Mouse (Mus musculus) retina, postnatal 1 day (tissue): Measurements from ENCODE around the gene Sdr9c7.
A peak's percentile ranks its signal among the peaks of the same experiment; 100 is the strongest.
"Not testable (repeated sequence)": the region's sequence is repeated elsewhere in the genome, so short reads cannot be mapped to it uniquely, and the experiment has no call there.

Experiments used
- DNase-seq: peaks from one replicate; pipeline ENCODE4 v3.0.0-alpha.2; 2012

The Sdr9c7 gene

DNA sequence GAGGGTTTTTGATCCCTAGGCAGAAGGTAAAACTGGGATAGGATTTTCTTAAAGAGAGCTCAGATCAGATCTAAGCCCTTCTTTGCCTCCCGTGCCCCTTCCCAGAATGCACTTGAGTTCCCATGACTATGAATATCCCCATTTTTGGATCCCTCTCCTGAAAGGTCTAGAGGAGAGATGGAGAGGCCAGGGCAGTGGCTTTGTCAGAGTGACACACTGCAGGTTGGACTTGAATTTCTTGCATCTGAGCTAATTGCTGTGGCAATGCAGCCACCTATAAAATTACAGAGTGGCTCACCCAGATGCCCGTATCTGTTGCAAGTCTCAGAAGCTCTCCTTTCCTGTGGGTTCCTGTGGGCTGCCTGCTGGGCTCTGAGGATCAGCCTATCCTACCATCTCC lies at the start of gene Sdr9c7:
Gene Sdr9c7 (plus strand): TSS at position 301 of the 400 bp plus-strand sequence.
- no peak for DNase-seq

DNA sequence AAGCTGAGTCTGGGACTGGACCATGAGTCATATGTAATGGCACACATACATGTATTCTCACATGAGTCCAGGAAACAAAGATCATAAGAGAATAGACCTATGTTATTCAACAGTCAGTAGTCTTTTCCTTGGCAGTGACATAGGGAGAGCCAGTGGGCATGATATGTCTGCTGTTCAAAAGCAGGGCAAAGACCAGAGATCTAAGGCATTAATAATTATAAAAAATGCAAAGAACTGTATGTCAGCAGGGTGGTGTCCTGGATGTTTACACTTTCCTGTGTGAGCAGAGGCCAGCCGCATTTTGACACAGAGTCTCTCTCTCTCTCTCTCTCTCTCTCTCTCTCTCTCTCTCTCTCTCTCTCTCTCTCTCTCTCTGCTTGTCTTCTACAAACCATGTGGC lies 48.7 kb upstream of the Sdr9c7 start, which contains the start of gene Rdh19:
Gene Rdh19 (plus strand): TSS at position 301 of the 400 bp plus-strand sequence.
- DNase-seq = no peak

DNA sequence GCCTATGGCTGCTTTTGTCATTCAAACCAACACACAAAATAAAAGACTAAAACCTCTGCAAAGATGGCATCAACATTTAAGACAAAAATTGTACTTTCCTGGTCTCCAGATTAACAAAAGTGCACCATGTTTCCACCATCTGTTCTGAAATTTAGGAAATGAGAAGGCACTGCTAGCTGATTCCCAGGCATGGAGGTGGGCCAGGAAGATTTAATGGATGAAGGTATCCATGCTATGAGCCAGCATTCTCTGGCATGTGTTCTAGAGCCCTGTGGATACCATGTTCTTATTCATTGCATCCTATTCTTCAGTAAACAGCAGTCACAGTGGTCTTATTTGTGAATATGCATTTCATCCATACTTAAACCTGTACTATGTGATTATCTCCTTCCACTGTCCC lies 41.9 kb upstream of the Sdr9c7 start:
- DNase-seq = no peak

DNA sequence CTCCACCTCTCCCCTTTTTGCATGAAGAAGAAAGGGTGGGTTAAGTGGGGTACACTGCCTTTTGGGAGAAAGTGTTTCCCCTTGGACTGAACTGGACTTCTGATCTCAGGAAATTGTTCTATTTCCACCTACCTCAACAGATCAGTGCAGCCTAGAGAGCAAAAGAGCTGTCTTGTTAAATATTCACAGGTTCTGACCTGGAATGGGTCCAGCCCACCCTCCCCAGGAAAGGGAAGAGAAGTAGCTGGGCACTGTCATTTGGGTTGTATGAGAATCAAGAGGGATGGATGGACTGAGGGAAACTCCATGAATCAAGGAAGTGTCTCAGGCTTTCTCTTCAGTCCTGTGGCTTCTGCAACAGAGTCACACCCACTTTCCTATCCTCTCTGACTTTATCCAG lies 33.4 kb upstream of the Sdr9c7 start:
- DNase-seq = no peak

GRCm38 (mm10) chr10:127866232-127866631 lies 32.1 kb upstream of the Sdr9c7 start, which contains the start of gene Rdh16f2:
Gene Rdh16f2, plus strand, starts transcription at chr10:127866474.
- no peak for DNase-seq

DNA sequence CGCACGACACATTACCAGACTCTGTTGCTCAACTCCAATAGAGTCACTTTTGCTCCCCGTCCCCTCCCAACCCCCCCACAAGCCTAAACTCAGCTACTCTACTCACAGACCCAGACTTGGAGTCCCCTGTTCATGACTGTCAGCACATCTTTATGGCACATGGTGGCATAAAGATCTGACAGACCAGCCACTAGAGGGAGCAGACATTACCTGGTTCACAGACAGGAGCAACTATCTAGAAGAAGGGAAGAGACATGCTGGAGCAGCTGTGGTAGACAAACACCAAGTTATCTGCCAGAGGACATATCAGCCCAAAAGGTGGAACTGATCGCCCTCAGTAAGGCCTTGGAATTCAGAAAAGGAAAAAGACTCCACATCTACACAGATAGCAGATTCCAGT lies 25.8 kb upstream of the Sdr9c7 start:
- DNase-seq = peak; percentile 12

DNA sequence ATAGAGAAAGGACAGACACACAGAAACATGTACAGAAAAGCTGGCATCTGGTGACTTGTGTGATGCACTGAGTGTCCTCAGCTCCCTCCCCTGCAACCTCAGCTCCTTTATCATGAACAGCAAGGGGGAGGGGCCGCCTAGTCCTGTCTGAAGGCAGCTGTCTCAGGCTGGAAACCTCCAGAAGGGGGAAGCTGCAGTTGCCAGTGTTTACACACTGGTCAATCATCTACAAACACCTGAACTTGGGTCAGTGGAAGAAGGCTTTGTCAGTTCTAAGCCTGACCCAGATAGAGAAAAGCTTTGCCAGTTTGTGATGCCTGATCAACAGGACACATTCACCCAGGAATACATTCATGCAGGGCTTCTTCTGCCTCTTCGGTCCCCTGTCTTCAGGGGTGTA lies 20.6 kb upstream of the Sdr9c7 start:
- no peak for DNase-seq

- DNase-seq = no peak
Measured at GRCm38 (mm10) chr10:127878262-127879057, 19.9 kb upstream of the Sdr9c7 start.

GRCm38 (mm10) chr10:127879155-127879688 lies 19.1 kb upstream of the Sdr9c7 start:
- no peak for DNase-seq

- no peak for DNase-seq
Measured at GRCm38 (mm10) chr10:127881041-127881440, 17.3 kb upstream of the Sdr9c7 start.

DNA sequence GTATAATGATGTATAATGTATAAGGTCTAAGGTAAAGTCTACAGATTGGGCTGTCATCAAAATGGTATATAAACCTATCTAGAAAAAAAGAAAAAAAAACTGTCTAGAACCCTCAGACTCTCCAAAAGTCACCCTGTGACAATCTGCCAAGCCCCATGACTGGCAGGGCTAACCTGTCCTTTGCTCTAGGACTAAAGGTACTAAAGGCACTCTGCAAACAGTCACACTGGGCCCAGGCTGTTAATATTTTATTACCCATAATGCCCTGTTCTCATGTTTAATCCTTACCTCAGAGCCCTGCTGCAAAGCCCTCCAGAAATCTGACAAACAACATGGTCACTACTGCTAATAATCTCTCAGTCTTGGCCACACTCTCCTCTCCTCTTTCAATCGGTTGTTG lies 11.8 kb upstream of the Sdr9c7 start:
- DNase-seq = no peak

- no peak for DNase-seq
Measured at GRCm38 (mm10) chr10:127886971-127887370, 11.3 kb upstream of the Sdr9c7 start.

DNA sequence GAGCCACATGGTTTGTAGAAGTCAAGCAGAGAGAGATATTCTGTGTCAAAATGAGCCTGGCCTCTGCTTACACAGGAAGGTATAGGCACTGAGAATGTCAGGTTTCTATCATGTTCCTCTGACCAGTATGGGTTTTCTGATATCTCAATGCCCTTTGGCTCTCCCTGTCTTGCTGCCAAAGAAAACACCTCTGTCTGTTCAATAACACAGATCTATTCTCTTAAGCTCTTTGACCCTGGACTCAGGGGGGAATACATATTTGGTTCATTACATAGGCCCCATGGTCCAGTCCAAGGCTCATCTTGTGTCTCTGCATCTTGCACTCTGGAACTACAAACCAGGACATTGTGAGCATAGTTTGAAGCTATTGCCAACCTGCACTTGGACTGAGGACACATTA lies 9.7 kb upstream of the Sdr9c7 start, which contains the start of gene Rdh7:
Gene Rdh7 (minus strand): TSS at position 213 of the 400 bp plus-strand sequence.
- no peak for DNase-seq

GRCm38 (mm10) chr10:127891481-127891880 lies 6.8 kb upstream of the Sdr9c7 start:
- no peak for DNase-seq

- not testable (repeated sequence) for DNase-seq
Measured at GRCm38 (mm10) chr10:127893163-127894022, 4.9 kb upstream of the Sdr9c7 start.

- DNase-seq = no peak
Measured at GRCm38 (mm10) chr10:127896705-127897104, 1.6 kb upstream of the Sdr9c7 start.

DNA sequence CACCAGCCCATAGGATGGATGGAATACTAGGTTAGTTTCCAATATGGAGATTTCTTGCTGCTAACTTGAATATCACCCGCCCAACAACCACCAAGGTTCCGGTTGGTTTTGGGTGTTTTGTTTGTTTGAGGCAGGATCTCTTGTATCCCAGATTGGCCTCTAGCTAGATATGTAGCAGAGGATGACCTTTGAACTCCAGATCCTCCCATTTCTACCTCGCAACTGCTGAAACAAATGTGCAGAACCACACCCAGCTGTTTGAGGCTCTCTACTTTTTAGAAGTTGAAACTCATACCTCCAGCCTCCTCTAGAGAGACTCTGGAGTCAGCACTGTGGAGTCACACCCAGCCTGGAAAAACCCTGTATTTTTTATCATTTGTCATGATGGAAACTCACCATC lies 812 bp upstream of the Sdr9c7 start:
- no peak for DNase-seq

DNA sequence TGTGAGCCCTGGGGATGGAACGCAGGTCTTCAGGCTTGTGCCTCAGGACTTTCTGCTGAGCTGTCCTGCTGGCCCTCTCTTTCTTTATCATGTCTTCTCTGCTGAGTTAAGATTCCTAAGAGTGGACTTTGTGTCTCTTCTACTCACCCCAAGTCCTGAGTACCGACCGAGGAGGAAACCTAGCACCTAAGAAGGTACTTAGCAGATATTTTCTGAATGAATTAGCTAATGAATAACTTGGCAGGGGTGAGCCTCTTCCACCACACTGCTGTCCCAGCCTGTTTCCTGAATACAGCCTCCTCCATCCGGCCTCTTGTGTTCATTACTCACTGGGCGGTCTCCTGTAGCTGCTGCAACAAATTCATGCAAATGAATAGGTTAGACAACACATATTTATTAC lies 1.5 kb downstream of the Sdr9c7 start:
- no peak for DNase-seq

DNA sequence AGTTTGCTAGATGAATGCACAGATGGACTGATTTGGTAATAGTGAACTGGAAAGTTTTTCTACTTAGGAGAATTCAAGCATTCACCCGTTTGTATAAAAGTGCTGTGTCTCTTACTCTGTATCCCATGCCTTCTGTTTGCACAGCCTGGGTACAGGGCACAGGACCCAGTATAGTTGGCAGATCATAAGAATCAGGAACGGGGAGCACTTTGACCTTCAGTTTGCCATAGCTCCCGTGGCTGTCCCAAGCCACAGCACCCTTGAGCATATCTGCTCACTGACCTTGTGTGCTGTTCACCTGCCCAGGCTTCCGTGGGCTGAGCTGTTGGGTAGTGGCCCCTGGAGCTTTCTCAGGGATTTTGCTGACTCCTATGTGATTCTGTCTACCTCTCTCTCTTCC lies 3.4 kb downstream of the Sdr9c7 start:
- DNase-seq = no peak

DNA sequence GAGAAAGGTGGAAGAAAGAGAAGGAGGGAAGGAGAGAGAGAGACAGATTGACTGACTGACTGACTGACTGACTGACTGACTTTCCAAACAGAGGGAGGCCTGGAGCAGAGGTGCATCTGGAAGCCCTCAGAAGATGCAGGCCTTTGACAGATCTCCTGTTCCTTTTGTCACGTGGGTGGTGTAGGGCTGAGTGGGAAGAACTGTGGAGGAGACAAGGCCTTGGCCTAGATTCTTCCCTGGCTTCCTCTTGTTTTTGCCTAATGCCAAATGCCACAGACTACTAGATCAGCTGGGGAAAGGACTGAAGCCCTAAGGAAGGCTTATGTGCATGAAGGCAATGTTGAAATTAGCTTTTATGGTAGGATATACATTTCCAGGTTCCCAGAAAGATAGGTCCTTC lies 4.8 kb downstream of the Sdr9c7 start:
- no peak for DNase-seq

- DNase-seq = peak; percentile 70
Measured at GRCm38 (mm10) chr10:127904718-127905446, 6.6 kb downstream of the Sdr9c7 start.

DNA sequence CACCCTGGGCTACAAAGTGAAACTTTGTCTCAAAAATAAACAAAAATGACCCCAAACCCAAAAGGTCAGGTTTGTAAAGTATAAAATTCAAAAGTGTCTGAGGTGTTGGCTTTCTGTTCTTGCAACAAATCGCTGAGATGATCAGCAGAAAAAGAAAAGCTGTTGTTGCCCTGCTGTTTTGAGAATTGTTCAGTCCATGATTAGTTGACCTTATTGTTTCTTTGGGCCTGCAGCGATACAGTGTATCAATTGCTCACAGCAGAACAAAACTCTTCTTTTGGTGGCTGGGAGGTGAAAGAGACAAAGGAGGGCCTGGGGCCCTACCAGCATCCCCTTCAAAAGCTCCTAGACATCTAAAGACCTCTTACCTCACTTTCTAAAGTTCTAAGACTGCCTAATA lies 7.8 kb downstream of the Sdr9c7 start:
- no peak for DNase-seq
